Mouse (Mus musculus): ENCODE data around the gene Rb1. TPM values are rescaled to one million over a fixed set of nuclear protein-coding genes. Genes with fewer than 3 reads are reported as not detected.

The Rb1 gene
- polyA plus RNA-seq, 1 experiment from 2014 or later, result 21.4 TPM

DNA sequence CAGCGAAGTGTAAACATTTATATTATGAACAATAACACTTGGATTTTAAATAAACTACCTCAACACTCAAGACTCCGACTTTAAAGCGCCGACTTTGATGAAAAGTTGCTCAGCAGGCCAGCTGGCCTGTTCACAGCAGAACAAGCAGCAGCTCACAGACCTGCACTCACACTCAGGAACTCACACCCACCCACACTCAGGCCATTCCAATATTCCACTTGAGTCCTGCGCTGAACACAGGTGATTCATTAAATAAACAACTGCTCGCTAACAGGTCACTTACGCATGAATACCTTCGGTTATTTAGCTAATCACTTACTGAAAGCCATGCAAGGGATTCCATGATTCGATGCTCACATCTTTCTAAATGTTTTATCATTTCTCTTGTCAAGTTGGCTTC, 63.4 kb downstream of the Rb1 start:
- Histone ChIP-seq H3K36me3 (replicated peaks) (peaks cover 50% of the 10 kb centered on the region), H3K9me3 (replicated peaks) (no peaks in the 10 kb centered on the region), H3K4me1 (replicated peaks) (peaks cover 8% of the 10 kb centered on the region; the same call in 1 of the 2 replicates), H3K27me3 (no peaks in the 10 kb centered on the region), H3K4me2 (no peak overlapping the region), H3K9ac (no peak overlapping the region), H3K27ac (replicated peaks) (no peak overlapping the region), H3K4me3 (replicated peaks) (no peak overlapping the region)
- no peak for ATAC-seq (ENCODE audit: insufficient read depth)
- WGBS (ENCODE audit: insufficient replicate concordance), result 95% methylated on average over 9 of the region's 9 CpGs

DNA sequence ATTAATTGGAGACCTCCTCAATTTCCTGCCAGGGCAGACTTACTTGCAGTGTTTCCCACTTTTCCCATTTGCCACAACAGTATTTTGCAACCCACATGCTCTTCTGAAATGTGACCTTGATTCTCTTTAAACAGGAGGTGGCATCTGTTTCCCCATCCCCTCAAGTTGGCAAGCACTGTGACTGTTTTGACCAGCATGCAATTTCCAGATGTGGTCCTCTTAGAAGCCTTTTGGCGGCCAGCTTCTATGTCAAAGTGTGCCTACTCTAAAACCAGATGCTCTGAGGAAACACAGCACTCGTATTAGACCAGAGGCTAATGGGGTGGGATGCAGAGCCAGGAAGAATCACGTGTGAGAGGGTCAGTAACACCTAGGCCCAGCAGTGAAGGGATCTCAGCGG, 67.4 kb downstream of the Rb1 start:
- Histone ChIP-seq H3K27me3 (no peaks in the 10 kb centered on the region), H3K36me3 (replicated peaks) (peaks cover 37% of the 10 kb centered on the region), H3K9ac (no peak overlapping the region), H3K4me2 (no peak overlapping the region), H3K27ac (replicated peaks) (no peak overlapping the region), H3K9me3 (replicated peaks) (no peaks in the 10 kb centered on the region), H3K4me1 (replicated peaks) (peaks cover 18% of the 10 kb centered on the region), H3K4me3 (replicated peaks) (no peak overlapping the region)
- 72% methylated on average over 4 of the region's 4 CpGs for WGBS (ENCODE audit: insufficient replicate concordance)
- ATAC-seq (ENCODE audit: insufficient read depth), result no peak

DNA sequence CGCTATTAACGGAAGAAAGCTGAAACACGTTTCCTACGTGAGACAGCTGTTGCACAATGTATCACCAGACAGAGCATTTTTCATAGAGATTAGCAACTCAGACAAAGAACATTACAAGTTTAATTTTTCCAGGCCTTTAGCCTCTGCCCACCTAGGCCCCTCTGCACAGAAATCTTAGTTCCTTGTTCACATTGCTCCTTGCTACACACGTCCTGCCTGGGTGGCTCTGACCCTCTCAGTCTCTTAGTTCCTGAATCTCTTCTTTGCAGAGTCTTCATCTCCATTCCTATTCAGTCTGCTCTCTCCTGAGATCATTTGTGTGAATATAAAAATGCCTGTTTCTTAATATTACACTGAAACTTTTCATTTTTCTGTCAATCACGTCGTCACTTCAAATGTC, 68.3 kb downstream of the Rb1 start:
- Histone ChIP-seq H3K9ac (no peak overlapping the region), H3K4me2 (no peak overlapping the region), H3K27me3 (no peaks in the 10 kb centered on the region), H3K27ac (replicated peaks) (no peak overlapping the region), H3K4me3 (replicated peaks) (no peak overlapping the region), H3K9me3 (replicated peaks) (no peaks in the 10 kb centered on the region), H3K4me1 (replicated peaks) (peaks cover 23% of the 10 kb centered on the region), H3K36me3 (replicated peaks) (peaks cover 35% of the 10 kb centered on the region)
- WGBS (ENCODE audit: insufficient replicate concordance), result 53% methylated on average over 7 of the region's 7 CpGs
- no peak for ATAC-seq (ENCODE audit: insufficient read depth)

DNA sequence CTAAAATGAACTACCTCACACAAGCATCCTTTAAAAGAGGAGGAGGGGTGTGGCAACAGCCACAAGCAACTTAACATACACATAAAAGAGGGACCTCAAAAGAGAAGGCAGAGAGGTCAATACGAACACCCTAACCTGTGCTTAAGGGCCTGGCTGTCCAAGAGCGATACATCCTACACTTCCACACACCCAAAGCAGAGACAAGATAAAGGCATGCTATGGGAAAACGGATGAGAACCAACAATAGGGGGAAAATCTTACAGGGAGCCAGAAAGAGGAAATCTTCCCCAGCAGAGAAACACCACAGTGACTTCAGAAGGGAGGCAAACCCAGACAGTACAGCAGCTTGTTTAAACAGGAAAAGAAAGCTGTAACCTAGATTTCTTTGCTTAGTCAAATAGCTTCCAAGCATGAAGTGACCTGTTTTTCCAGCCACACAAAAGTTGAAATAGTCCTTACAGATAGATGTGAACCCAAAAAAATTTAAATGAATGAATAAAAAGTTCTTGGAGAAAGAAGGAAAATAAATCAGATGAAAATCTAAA, 70.1 kb downstream of the Rb1 start:
- Histone ChIP-seq H3K9me3 (replicated peaks) (no peaks in the 10 kb centered on the region), H3K36me3 (replicated peaks) (peaks cover 30% of the 10 kb centered on the region), H3K27me3 (no peaks in the 10 kb centered on the region), H3K4me1 (replicated peaks) (peaks cover 23% of the 10 kb centered on the region), H3K9ac (no peak overlapping the region), H3K4me2 (no peak overlapping the region), H3K27ac (replicated peaks) (0 out of 2 replicates have a peak overlapping the region, but pooled peaks have one; percentile 33), H3K4me3 (replicated peaks) (no peak overlapping the region)
- ATAC-seq (ENCODE audit: insufficient read depth), result no peak
- 49% methylated on average over 3 of the region's 3 CpGs for WGBS (ENCODE audit: insufficient replicate concordance)

DNA sequence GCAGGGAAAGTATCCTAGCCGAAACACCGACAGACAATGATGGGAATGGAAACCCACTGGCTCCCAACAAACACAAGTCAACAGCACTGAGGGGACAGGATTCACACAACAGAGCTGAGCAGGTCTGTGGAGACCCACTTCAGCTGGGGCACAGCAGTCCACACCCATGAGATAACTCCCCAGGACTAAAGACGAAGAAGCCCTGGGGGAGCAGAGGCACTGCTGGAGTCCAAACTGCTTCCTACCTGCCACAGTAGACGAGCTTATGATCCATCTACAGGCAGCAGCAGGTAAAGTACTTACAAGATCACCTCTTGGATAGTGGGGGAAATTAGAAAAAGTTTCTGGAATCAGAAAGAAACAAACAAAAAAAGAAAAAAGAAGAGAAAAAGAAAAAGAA, 71.2 kb downstream of the Rb1 start:
- peak overlapping the region; percentile 51; the same call in 1 of the 2 replicates for H3K27ac ChIP-seq (replicated peaks)

DNA sequence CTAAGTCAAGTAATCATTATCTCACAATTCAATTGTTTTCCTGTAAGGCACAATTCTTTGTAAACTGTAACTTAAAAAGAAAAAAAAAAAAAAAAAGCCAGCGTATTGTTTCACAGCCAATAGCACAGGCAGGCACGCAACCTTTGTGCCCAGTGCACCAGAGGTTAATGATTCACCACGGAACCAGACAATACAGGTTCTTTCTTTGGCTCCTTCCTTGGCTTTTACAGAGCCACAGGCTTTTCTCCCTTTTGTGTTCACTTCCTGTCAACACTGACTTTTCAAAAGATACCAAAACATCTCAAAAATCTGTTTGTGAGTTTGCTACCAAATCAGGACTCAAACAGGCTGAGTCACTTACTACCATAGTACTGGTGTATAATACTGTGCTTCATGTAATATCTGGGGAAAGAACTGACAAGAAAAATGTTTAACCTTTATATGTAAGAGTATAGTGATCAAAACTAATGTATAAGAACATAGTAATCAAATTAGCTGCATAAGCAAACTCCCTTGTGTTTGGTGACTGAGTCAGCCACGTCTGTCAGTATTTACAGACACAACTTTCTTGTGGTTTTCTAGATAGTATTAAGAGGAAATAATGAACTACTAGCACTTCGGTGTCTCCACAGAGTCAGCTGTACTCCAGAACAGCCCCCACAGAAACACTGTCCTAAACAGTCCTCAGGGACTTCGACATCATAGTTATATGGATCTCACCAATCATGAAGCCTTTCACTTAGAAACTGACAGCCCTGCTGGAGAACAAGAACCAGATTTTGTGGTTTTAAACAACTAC, 72.0 kb downstream of the Rb1 start:
- no peak overlapping the region for H3K4me3 ChIP-seq (replicated peaks)
- H3K9me3 ChIP-seq (replicated peaks), result no peaks in the 10 kb centered on the region
- H3K36me3 ChIP-seq (replicated peaks), result peaks cover 30% of the 10 kb centered on the region
- no peaks in the 10 kb centered on the region for H3K27me3 ChIP-seq
- H3K4me1 ChIP-seq (replicated peaks), result peaks cover 23% of the 10 kb centered on the region
- H3K9ac ChIP-seq, result no peak overlapping the region
- 35% methylated on average over 6 of the region's 6 CpGs for WGBS (ENCODE audit: insufficient replicate concordance)
- peak; percentile 60; the same call in 1 of the 2 replicates for ATAC-seq (ENCODE audit: insufficient read depth)
- H3K27ac ChIP-seq (replicated peaks), result peak overlapping the region; percentile 51; the same call in 1 of the 2 replicates
- no peak overlapping the region for H3K4me2 ChIP-seq

More for the DNA sequence above, 71.2 kb downstream of the Rb1 start:
- peaks cover 28% of the 10 kb centered on the region for H3K36me3 ChIP-seq (replicated peaks)
- H3K4me1 ChIP-seq (replicated peaks), result peaks cover 23% of the 10 kb centered on the region
- ATAC-seq (ENCODE audit: insufficient read depth), result no peak
- no peaks in the 10 kb centered on the region for H3K27me3 ChIP-seq
- no peak overlapping the region for H3K4me3 ChIP-seq (replicated peaks)
- H3K4me2 ChIP-seq, result no peak overlapping the region
- H3K9ac ChIP-seq, result no peak overlapping the region
- WGBS (ENCODE audit: insufficient replicate concordance), result 62% methylated on average over 4 of the region's 4 CpGs
- no peaks in the 10 kb centered on the region for H3K9me3 ChIP-seq (replicated peaks)

DNA sequence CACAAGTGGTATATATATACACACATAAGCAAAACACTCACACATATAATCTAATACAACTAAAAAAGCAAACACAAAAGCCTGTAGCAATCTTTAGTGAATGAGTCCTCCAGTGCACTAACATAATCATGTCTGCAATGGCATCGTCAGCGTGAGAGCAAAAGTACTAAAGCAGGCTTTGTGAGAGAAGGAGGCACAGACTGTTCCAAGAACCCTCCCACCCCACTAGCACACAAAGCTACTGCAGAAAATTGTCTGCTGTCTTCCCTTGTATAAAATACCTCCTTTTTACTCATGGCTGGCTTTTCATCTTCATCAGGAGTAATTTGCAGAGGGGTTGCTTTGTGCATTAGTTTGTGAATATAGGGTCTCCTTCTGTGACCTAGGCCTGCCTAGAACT, 73.3 kb downstream of the Rb1 start:
- no peaks in the 10 kb centered on the region for H3K9me3 ChIP-seq (replicated peaks)
- H3K4me1 ChIP-seq (replicated peaks), result peaks cover 15% of the 10 kb centered on the region
- WGBS (ENCODE audit: insufficient replicate concordance), result 89% methylated on average over 2 of the region's 2 CpGs
- ATAC-seq (ENCODE audit: insufficient read depth), result no peak
- peaks cover 33% of the 10 kb centered on the region for H3K36me3 ChIP-seq (replicated peaks)
- no peaks in the 10 kb centered on the region for H3K27me3 ChIP-seq
- no peak overlapping the region for H3K4me3 ChIP-seq (replicated peaks)
- H3K9ac ChIP-seq, result no peak overlapping the region
- 0 out of 2 replicates have a peak overlapping the region, but pooled peaks have one; percentile 5 for H3K27ac ChIP-seq (replicated peaks)
- H3K4me2 ChIP-seq, result no peak overlapping the region

DNA sequence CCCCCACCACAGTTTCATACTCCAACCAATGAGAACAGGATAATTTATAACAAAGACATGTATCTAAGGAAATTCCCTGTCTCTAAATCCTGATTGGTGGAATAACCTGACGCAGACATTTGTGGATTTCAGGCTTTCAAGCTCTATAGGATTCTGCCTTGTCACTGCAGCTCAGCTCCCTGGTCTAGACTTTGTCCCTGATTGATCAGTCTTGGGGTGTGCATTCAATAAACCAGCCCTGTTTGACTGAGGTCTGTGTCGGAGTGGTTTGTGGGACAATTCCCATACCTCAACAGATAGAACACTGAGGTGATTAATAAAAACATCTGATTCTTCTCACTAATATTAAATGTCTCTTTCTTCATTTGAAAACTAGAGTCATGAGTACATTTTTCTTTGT, 75.6 kb downstream of the Rb1 start:
- H3K27me3 ChIP-seq, result no peaks in the 10 kb centered on the region
- no peaks in the 10 kb centered on the region for H3K9me3 ChIP-seq (replicated peaks)
- no peak overlapping the region for H3K4me2 ChIP-seq
- no peak overlapping the region for H3K27ac ChIP-seq (replicated peaks)
- no peak overlapping the region for H3K4me3 ChIP-seq (replicated peaks)
- peaks cover 8% of the 10 kb centered on the region for H3K4me1 ChIP-seq (replicated peaks)
- peaks cover 32% of the 10 kb centered on the region for H3K36me3 ChIP-seq (replicated peaks)
- 83% methylated on average over 2 of the region's 2 CpGs for WGBS (ENCODE audit: insufficient replicate concordance)
- H3K9ac ChIP-seq, result no peak overlapping the region
- peak; percentile 54; the same call in 1 of the 2 replicates for ATAC-seq (ENCODE audit: insufficient read depth)

DNA sequence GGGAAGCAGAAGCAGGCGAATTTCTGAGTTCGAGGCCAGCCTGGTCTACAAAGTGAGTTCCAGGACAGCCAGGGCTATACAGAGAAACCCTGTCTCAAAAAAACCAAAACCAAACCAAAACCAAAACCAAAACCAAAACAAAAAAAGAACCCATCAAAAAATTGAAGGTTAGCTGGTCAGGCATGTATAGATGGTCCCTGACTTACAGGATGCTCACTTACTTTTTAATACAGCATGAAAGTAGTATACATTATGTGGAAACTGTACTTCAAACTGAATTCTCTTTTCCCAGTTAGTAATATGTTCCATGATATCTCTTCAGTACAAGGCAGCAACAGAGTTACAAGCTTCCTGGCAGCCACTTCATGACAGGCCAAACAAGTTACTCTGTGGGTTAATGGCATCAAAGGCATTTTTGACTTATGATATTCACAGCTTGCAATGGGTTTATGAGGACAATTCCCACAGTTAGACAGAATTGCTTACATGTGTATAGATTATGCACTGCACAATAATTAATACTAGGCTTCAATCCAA, 81.5 kb downstream of the Rb1 start:
- 0 out of 2 replicates have a peak, but pooled peaks cover 4% of the 10 kb centered on the region for H3K4me1 ChIP-seq (replicated peaks)
- ATAC-seq (ENCODE audit: insufficient read depth), result no peak
- 84% methylated on average over 2 of the region's 2 CpGs for WGBS (ENCODE audit: insufficient replicate concordance)
- H3K27ac ChIP-seq (replicated peaks), result no peak overlapping the region
- H3K9me3 ChIP-seq (replicated peaks), result no peaks in the 10 kb centered on the region
- no peak overlapping the region for H3K4me3 ChIP-seq (replicated peaks)
- no peaks in the 10 kb centered on the region for H3K27me3 ChIP-seq
- no peak overlapping the region for H3K4me2 ChIP-seq
- H3K36me3 ChIP-seq (replicated peaks), result peaks cover 26% of the 10 kb centered on the region
- no peak overlapping the region for H3K9ac ChIP-seq

DNA sequence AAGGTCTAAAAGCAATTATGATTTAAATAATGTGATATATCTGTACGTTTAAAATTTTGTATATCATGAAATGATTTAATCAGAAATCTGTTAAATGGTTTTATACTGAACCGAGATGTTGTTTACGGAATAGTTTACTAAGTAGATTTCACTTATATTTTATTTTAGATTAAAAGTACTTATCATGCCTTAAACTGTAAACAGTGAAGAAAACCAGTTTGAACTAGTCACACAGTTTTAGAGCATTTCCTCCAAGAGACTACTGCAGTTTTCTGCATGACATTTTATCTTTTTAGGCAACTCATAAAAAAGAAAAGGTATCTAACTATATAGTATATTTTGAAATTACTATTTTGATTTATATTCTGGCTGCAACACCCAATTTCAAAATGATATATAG, 85.8 kb downstream of the Rb1 start:
- H3K9me3 ChIP-seq (replicated peaks), result no peaks in the 10 kb centered on the region
- no peak overlapping the region for H3K4me3 ChIP-seq (replicated peaks)
- H3K9ac ChIP-seq, result no peak overlapping the region
- no peak overlapping the region for H3K4me2 ChIP-seq
- no peak overlapping the region for H3K27ac ChIP-seq (replicated peaks)
- ATAC-seq (ENCODE audit: insufficient read depth), result no peak
- peaks cover 16% of the 10 kb centered on the region; the same call in 1 of the 2 replicates for H3K36me3 ChIP-seq (replicated peaks)
- H3K27me3 ChIP-seq, result no peaks in the 10 kb centered on the region
- 42% methylated on average over 3 of the region's 3 CpGs for WGBS (ENCODE audit: insufficient replicate concordance)
- peaks cover 16% of the 10 kb centered on the region; the same call in 1 of the 2 replicates for H3K4me1 ChIP-seq (replicated peaks)

DNA sequence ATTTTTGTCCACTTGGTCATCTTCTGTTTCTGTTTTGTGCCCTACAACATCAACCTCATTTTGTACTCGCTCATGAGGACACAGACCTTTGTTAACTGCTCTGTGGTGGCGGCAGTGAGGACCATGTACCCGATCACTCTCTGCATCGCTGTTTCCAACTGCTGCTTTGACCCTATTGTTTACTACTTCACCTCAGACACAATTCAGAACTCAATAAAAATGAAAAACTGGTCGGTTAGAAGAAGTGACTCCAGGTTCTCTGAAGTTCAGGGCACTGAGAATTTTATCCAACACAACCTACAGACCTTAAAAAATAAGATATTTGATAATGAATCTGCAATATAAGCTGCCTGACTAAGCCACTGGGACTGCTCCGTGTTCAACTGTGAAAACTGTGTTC, 86.3 kb downstream of the Rb1 start:
- Histone ChIP-seq H3K4me1 (replicated peaks) (peaks cover 22% of the 10 kb centered on the region), H3K4me3 (replicated peaks) (peak overlapping the region; percentile 53), H3K27me3 (no peaks in the 10 kb centered on the region), H3K27ac (replicated peaks) (peak overlapping the region; percentile 69), H3K9ac (peak overlapping the region; percentile 22), H3K4me2 (peak overlapping the region; percentile 50), H3K36me3 (replicated peaks) (peaks cover 10% of the 10 kb centered on the region; the same call in 1 of the 2 replicates), H3K9me3 (replicated peaks) (no peaks in the 10 kb centered on the region)
- ATAC-seq (ENCODE audit: insufficient read depth), result 0 out of 2 replicates have a peak, but pooled peaks have one; percentile 37
- WGBS (ENCODE audit: insufficient replicate concordance), result under 1% methylated on average over 6 of the region's 6 CpGs

Data from liver, embryonic 15.5 days (tissue).